Mouse (Mus musculus) liver, adult 2 months (tissue): ENCODE measurements at regions not wholly inside any gene's neighbourhood (a gene's known extent, or its start where the extent isn't known, plus 50 kb on each side); places are given as distances from the start of the nearest gene placed in this dataset.

Source experiments
- CTCF ChIP-seq: fragments of 200-500 bp; IDR thresholded peaks from 2 replicates; pipeline ENCODE4 v1.5.1; 2011; ENCODE audit warnings: low read depth, low read length, control low read depth
- POLR2A ChIP-seq: fragments of 200-500 bp; IDR thresholded peaks from 2 replicates; pipeline ENCODE4 v1.6.1; 2011; ENCODE audit warnings: low read length, control low read depth; ENCODE audit not compliant: insufficient read depth; ENCODE audit errors: extremely low read depth

- TF ChIP-seq POLR2A (no peak), CTCF (no peak)
Measured at GRCm38 (mm10) chr2:137694020-137694419, 562.3 kb upstream of the Btbd3 start.
